Mouse (Mus musculus) effector memory CD4-positive, alpha-beta T cell, adult 5 months (primary cell): Measurements from ENCODE around the gene Dok7. TPM values are rescaled to one million over a fixed set of nuclear protein-coding genes. Genes with fewer than 3 reads are reported as not detected.

ENCODE experiments used
- polyA plus RNA-seq: library from polyadenylated mRNA; unstranded; fragments of 100-300 nt; shearing (Covaris generic); gene quantifications from one replicate; pipeline ENCODE4 v1.2.1, GENCODE M21; 2017

Gene Dok7
- not detected for polyA plus RNA-seq

GRCm38 (mm10) chr5:35056604-35057432, at the start of gene Dok7:
Gene Dok7 (plus strand): TSS chr5:35056766.

DNA sequence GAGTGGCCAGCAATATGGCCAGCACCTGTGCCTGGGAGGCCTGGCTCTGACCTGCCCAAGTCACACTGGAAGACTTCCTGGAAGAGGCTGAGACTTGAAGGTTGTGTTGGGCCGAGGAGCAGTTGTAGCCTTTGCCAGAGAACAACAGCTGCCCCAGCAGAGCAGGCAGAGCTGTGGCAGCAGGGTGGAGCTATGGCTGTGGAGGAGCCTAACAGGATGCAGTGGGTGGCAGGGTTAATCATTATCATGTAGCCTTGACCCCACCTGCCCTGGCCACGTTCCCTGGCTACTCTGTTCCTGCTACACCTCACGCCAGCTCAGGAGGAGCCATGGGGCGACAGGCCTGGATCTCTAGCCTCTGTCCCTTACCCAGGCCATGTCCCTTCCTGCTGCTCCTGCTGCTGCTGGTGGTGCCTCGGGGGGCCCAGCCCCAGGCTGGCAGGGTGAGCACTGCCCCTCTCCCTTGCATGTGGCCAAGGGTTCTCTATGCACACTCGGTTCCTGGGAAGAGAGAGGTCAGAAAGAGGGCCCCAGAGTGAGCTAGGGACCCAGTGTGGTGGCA, 15.2 kb upstream of the Dok7 start, which contains the start of gene Hgfac:
TSS of gene Hgfac (plus strand) at position 242 of the 562 bp plus-strand sequence.

DNA sequence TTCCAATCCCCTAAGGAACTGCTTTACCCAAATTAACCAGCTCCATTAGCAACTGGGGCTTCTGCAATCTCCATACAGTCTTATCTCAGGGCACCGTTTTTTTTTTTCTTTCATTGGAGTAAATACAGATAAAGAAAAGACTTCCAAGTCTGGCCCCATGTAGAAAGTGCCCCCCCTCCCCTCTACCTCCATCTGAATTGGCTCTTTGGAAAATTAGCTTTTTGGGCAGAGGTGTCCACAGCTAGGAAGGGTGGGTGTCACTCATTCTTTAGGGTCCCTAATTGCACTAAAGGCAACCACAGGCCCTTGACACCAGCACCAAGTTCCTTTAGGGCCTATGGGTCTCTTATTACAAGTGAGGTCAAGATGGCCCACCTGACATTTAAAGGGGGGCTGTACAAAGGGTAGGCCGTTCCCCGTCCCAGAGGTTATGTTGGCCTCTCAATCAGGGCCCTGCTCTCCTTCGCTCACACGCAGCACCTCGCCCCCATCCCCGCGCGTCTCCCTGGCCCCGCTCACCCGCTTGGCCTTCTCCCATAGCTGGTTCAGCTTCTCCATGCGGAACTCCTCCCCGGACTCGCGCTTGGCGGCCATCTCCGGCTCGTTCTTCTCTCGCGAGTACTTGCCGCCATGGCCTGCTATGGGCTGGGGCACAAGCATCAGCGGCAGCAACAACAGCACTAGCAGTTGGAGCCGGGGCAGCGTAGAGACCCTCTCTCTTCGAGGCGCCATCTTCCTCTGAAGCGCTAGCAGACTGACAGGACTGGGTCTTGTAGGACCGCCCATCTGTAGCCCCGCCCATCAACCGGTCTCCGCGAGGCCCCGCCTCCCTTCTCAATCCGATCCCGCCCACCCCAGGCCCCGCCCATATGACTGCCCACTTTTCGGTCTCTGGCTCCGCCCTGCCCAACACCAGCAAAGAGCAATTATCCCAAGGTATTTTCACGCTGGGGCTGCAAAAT, 48.7 kb downstream of the Dok7 start, which contains the start of gene Lrpap1:
TSS of gene Lrpap1 (minus strand) at position 807 of the 962 bp plus-strand sequence.

Other genes with a start within 250 kb of the Dok7 start
- gene Msantd1, start 148.8 kb upstream of the Dok7 start, polyA plus RNA-seq, result not detected
- gene Rgs12, start 107.3 kb upstream of the Dok7 start, polyA plus RNA-seq, result 3.7 TPM
- not detected for gene Hgfac, start 15.3 kb upstream of the Dok7 start, polyA plus RNA-seq
- 63.4 TPM for gene Lrpap1, start 49.0 kb downstream of the Dok7 start, polyA plus RNA-seq
- not detected for gene Adra2c, start 221.6 kb downstream of the Dok7 start, polyA plus RNA-seq